Mouse (Mus musculus): ENCODE measurements at regions not wholly inside any gene's neighbourhood (a gene's known extent, or its start where the extent isn't known, plus 50 kb on each side); places are given as distances from the start of the nearest gene placed in this dataset.

- no peak for DNase-seq (ENCODE audit: low read depth)
Observed at GRCm38 (mm10) chr13:47298010-47298409, 175.6 kb downstream of the Rnf144b start.

GRCm38 (mm10) chr13:47300486-47300885 is 178.0 kb downstream of the Rnf144b start:
- no peak for DNase-seq (ENCODE audit: low read depth)

GRCm38 (mm10) chr13:47301070-47301469 is 178.6 kb downstream of the Rnf144b start:
- DNase-seq (ENCODE audit: low read depth) = no peak

- DNase-seq (ENCODE audit: low read depth) = no peak
Observed at GRCm38 (mm10) chr13:47309492-47309891, 187.0 kb downstream of the Rnf144b start.

GRCm38 (mm10) chr13:47310751-47311202 is 188.3 kb downstream of the Rnf144b start:
- no peak for DNase-seq (ENCODE audit: low read depth)

- no peak for DNase-seq (ENCODE audit: low read depth)
Observed at GRCm38 (mm10) chr13:47319549-47319948, 197.1 kb downstream of the Rnf144b start.

- DNase-seq (ENCODE audit: low read depth) = no peak
Observed at GRCm38 (mm10) chr13:47321876-47322275, 199.4 kb downstream of the Rnf144b start.

GRCm38 (mm10) chr13:47335996-47336684 is 213.7 kb downstream of the Rnf144b start:
- DNase-seq (ENCODE audit: low read depth) = peak; percentile 69

- DNase-seq (ENCODE audit: low read depth) = no peak
Observed at GRCm38 (mm10) chr13:47336865-47337441, 214.5 kb downstream of the Rnf144b start.

GRCm38 (mm10) chr13:47339411-47339810 is 217.0 kb downstream of the Rnf144b start:
- no peak for DNase-seq (ENCODE audit: low read depth)

GRCm38 (mm10) chr13:47342361-47342760 is 219.9 kb downstream of the Rnf144b start:
- DNase-seq (ENCODE audit: low read depth) = no peak

- no peak for DNase-seq (ENCODE audit: low read depth)
Observed at GRCm38 (mm10) chr13:47345576-47345975, 223.1 kb downstream of the Rnf144b start.

GRCm38 (mm10) chr13:47347835-47348234 is 225.4 kb downstream of the Rnf144b start:
- no peak for DNase-seq (ENCODE audit: low read depth)

- DNase-seq (ENCODE audit: low read depth) = peak; percentile 51
Observed at GRCm38 (mm10) chr13:47348517-47349145, 226.2 kb downstream of the Rnf144b start.

GRCm38 (mm10) chr13:47354446-47354845 is 232.0 kb downstream of the Rnf144b start:
- DNase-seq (ENCODE audit: low read depth) = no peak

- DNase-seq (ENCODE audit: low read depth) = no peak
Observed at GRCm38 (mm10) chr13:47355169-47355568, 232.7 kb downstream of the Rnf144b start.

GRCm38 (mm10) chr13:47358986-47359385 is 236.5 kb downstream of the Rnf144b start:
- DNase-seq (ENCODE audit: low read depth) = no peak

- no peak for DNase-seq (ENCODE audit: low read depth)
Observed at GRCm38 (mm10) chr13:47365776-47366175, 243.3 kb downstream of the Rnf144b start.

- no peak for DNase-seq (ENCODE audit: low read depth)
Observed at GRCm38 (mm10) chr13:47368041-47368823, 245.8 kb downstream of the Rnf144b start.

GRCm38 (mm10) chr13:47374583-47374982 is 252.1 kb downstream of the Rnf144b start:
- no peak for DNase-seq (ENCODE audit: low read depth)

GRCm38 (mm10) chr13:47391023-47391422 is 268.6 kb downstream of the Rnf144b start:
- no peak for DNase-seq (ENCODE audit: low read depth)

GRCm38 (mm10) chr13:47397726-47398350 is 275.4 kb downstream of the Rnf144b start:
- DNase-seq (ENCODE audit: low read depth) = no peak
